Mouse (Mus musculus) gastrocnemius, adult 2 months (tissue): Measurements from ENCODE around the gene Chrna1. TPM values are rescaled to one million over a fixed set of nuclear protein-coding genes. Genes with fewer than 3 reads are reported as not detected.

Source experiments
- DNase-seq: peaks from one replicate; pipeline ENCODE4 v3.0.0; 2022
- H3K27ac ChIP-seq: fragments of 200-600 bp; 2 replicates; pipeline ENCODE4 v1.8.1; 2022; ENCODE audit warnings: mild to moderate bottlenecking
- H3K4me3 ChIP-seq: fragments of 200-600 bp; 2 replicates; pipeline ENCODE4 v1.8.1; 2022; ENCODE audit warnings: mild to moderate bottlenecking, moderate library complexity
- CTCF ChIP-seq: fragments of 200-600 bp; IDR thresholded peaks from 2 replicates; pipeline ENCODE4 v1.8.1; 2022; ENCODE audit warnings: antibody characterized with exemption, mild to moderate bottlenecking, moderate library complexity
- intact Hi-C: fragments of 180-260 bp; cut with DNase I; formaldehyde crosslinking; loops from one replicate; pipeline ENCODE4 v1.15.1; 2025
- total RNA-seq, 2 experiments: library from RNA; stranded (reverse); gene quantifications; 2 replicates each; pipeline ENCODE4 v1.2.3; 2021

Chrna1 gene
- total RNA-seq, 2 experiments from 2014 or later, result 4.5 to 6.2 TPM

GRCm38 (mm10) chr2:73606616-73607015 lies 26.5 kb upstream of the Chrna1 start:
- no peak overlapping the region for H3K4me3 ChIP-seq
- no peak for DNase-seq
- H3K27ac ChIP-seq, result no peak overlapping the region
- intact Hi-C loops, result no loop called here
- TF ChIP-seq CTCF, result no peak

- no peak for DNase-seq
- no peak overlapping the region for H3K4me3 ChIP-seq
- intact Hi-C loops, result no loop called here
- no peak for TF ChIP-seq CTCF
- H3K27ac ChIP-seq, result no peak overlapping the region
Observed at GRCm38 (mm10) chr2:73605077-73605476, 24.9 kb upstream of the Chrna1 start.

- Histone ChIP-seq H3K27ac (no peak overlapping the region), H3K4me3 (no peak overlapping the region)
- no peak for DNase-seq
- intact Hi-C loops, result no loop called here
- TF ChIP-seq CTCF, result no peak
Observed at GRCm38 (mm10) chr2:73604579-73604978, 24.4 kb upstream of the Chrna1 start.

DNA sequence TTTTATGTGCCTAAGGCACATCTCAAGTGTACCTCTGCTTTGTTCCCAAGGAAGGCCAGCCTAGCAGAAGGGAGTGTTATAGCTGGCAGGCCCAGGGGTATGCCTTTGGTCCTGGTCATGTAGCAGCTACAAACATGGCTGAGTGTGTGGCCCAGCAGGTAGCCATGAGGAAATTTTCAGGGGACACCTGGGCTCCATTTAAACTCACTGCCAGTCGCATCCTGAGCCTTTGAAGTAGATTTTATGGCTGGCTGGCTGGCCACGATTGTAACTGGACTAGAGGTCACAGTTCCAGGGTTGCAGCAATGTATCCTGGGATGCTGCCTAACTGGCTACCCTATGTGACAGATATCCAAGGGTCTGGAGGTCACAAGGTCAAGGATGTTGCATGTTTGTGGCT lies 20.5 kb upstream of the Chrna1 start:
- Histone ChIP-seq H3K4me3 (no peak overlapping the region), H3K27ac (no peak overlapping the region)
- intact Hi-C loops, result no loop called here
- no peak for DNase-seq
- no peak for TF ChIP-seq CTCF

DNA sequence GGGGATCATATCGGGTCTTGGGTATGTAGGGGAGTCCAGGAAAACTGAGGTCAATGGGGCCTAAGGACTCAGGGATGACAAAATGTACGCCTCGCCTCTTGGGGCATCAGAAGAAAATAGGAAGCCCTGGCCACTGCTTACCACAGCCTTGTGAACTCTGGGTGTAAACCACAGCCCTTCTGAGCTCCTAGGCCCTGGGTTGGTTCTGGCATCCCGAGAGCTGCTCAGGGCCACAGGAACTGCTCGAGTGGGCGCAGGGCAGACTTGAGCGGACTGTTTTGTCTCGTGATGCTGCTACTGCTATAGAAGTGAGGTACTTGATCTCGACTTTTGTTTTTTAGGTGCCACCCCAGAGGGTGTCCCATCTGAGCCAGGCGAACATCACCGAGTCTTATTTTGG lies 17.6 kb upstream of the Chrna1 start:
- no peak for DNase-seq
- TF ChIP-seq CTCF, result no peak
- no peak overlapping the region for H3K4me3 ChIP-seq
- H3K27ac ChIP-seq, result no peak overlapping the region
- intact Hi-C loops, result no loop called here

DNA sequence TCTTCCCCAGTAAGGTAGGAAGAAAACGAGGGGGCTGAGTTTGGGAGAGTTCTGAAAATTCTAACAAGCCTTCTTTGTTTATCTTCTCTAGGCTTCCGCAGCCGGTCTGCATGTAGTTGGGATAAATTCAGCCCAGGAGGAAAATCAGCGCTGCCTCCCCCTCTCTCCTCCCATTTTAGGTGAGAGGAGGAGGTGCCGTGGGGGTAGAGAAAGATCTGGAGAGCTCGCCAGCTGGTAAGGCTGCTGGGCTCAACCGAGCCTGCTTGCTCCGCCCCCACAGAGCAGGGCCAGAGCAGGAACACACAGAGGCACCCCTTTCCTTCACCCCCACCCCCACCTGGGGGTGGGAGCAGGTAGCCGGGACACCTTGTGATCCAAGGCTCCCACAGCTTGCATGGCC lies 16.6 kb upstream of the Chrna1 start:
- no peak for DNase-seq
- TF ChIP-seq CTCF, result no peak
- Histone ChIP-seq H3K27ac (no peak overlapping the region), H3K4me3 (no peak overlapping the region)
- intact Hi-C loops, result no loop called here

- no peak for DNase-seq
- Histone ChIP-seq H3K27ac (no peak overlapping the region), H3K4me3 (no peak overlapping the region)
- TF ChIP-seq CTCF, result no peak
- intact Hi-C loops, result no loop called here
Observed at GRCm38 (mm10) chr2:73596326-73596725, 16.2 kb upstream of the Chrna1 start.

GRCm38 (mm10) chr2:73593101-73593439 lies 12.9 kb upstream of the Chrna1 start:
- intact Hi-C loops, result no loop called here
- peak overlapping the region; percentile 81 for H3K27ac ChIP-seq
- no peak for TF ChIP-seq CTCF
- H3K4me3 ChIP-seq, result peak overlapping the region; percentile 53; the same call in 1 of the 2 replicates
- DNase-seq, result no peak

DNA sequence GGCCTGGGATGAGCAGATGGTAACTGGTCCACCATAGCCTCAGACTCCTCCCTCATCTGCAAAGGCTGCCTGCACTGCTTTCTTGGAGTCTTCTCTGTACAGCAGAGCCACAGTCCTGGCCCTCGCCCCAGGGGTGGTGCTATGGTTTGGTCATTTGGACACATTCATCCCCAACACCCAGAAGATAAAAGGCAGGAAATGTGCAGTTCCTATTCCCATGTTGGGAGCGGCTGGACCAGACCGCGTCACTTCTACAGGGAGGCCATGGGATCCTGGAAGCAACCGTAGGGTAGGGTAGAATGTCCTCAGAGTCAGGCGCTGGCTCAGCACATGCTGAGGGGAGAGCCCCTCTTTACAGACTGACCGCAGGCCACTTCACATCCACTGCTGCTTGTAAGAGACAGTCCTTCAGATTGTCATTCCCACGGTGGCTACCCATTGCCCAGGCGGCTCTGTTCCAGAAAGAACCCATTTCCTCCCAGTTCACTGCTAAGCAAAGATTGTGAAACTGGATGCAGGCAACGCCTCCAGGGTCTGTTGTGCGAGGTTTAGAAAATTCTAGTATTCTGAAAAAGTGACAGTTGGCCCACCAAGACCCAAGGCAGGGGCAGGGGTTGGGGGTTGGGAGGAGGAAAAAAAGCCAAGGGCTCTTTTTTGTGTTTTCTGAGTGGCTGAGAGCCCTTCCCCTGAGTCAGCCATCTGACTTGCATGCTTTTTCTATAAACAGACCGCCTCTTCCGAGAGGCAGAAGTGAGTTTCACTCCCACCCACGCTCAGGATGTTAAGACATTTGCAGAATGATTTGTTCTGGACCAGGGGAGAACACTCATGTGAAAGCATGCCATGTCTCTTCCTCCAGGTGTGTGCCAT lies 12.3 kb upstream of the Chrna1 start:
- intact Hi-C loops, result no loop called here
- peak overlapping the region; percentile 81 for H3K27ac ChIP-seq
- TF ChIP-seq CTCF, result no peak
- DNase-seq, result peak; percentile 66
- H3K4me3 ChIP-seq, result peak overlapping the region; percentile 53

GRCm38 (mm10) chr2:73591246-73591645 lies 11.1 kb upstream of the Chrna1 start:
- H3K4me3 ChIP-seq, result no peak overlapping the region
- no peak for TF ChIP-seq CTCF
- no peak overlapping the region for H3K27ac ChIP-seq
- peak; percentile 18 for DNase-seq
- intact Hi-C loops, result no loop called here

GRCm38 (mm10) chr2:73590106-73590505 lies 10.0 kb upstream of the Chrna1 start:
- DNase-seq, result peak; percentile 11
- Histone ChIP-seq H3K4me3 (no peak overlapping the region), H3K27ac (no peak overlapping the region)
- intact Hi-C loops, result no loop called here
- no peak for TF ChIP-seq CTCF

DNA sequence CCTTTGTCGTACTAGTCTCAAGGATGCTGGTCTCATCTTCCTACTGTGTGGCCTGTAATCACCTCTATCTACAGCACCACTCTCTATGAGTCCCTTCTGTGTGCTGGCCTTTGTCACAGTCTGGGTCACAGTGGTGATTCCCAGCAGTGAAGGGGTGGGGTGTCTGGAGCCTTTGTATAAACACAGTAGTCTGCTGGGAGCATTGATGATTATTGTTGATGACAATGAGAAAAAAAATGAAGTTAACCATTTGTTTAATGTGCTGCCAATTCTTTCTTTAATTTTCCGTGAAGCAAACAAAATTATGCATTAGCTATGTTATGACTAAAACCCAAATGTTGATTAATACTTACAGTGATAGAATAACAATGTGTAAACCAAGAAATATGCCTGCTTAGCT lies 8.8 kb upstream of the Chrna1 start:
- intact Hi-C loops, result loop anchor here (10.0 kb wide), 1 partner anchor 406 kb away; no protein-coding TSS in a partner anchor
- no peak for TF ChIP-seq CTCF
- no peak overlapping the region for H3K27ac ChIP-seq

GRCm38 (mm10) chr2:73587109-73587506 lies 7.0 kb upstream of the Chrna1 start:
- DNase-seq, result no peak
- no peak for TF ChIP-seq CTCF
- intact Hi-C loops, result loop anchor here (10.0 kb wide), 1 partner anchor 408 kb away; no protein-coding TSS in a partner anchor
- Histone ChIP-seq H3K27ac (no peak overlapping the region), H3K4me3 (no peak overlapping the region)

More for the DNA sequence above, 8.8 kb upstream of the Chrna1 start:
- DNase-seq, result no peak
- H3K4me3 ChIP-seq, result no peak overlapping the region
